Comparison of ENCODE assay signal across 12 mouse cellular contexts in genomic region chr2:128177241-128177661, GRCm38 (mm10). TPM values are rescaled to one million over a fixed set of nuclear protein-coding genes. Genes with fewer than 3 reads are reported as not detected.
A peak's percentile ranks its signal among the peaks of the same experiment; 100 is the strongest.
DNase-seq lines count a peak whose midpoint lies in the region; ATAC-seq and TF ChIP-seq lines count a peak whose summit lies in the region.
"Had no signal": no experiment of that assay in that cellular context is flagged by ENCODE, and none has a peak within 500 bp of the region (broad histone marks: within the 10 kb centered on the region; RNA-seq: fewer than 3 reads in every experiment).

No protein-coding gene starts in this region.

- intact Hi-C loops in gastrocnemius, adult 2 months (cut with DNase I), result no loop called here

- 71% methylated on average over 5 of the region's 5 CpGs for WGBS in neural tube, embryonic 13.5 days
- WGBS in heart, embryonic 13.5 days, result 31% methylated on average over 5 of the region's 5 CpGs

- no peak for TF ChIP-seq CTCF in gastrocnemius, adult 2 months (IDR thresholded peaks at IDR 0.05)

- DNase-seq in gastrocnemius, adult 2 months, result peak; percentile 44
- DNase-seq in gastrocnemius, postnatal 4 days (ENCODE audit: low spot score in 2 of 2), result no peak
- DNase-seq in neural tube, embryonic 10.5 days (ENCODE audit: extremely low spot score, low spot score), result no peak
- peak; percentile 81 for DNase-seq in testis, postnatal 10 days (ENCODE audit: low spot score)
- no peak for DNase-seq in c-Kit-positive CD71-positive TER-119-positive erythroid progenitor cells, embryonic 14.5 days (ENCODE audit: low spot score)
- no peak for DNase-seq in spleen, adult 18-20 months
- DNase-seq: kidney, adult 11 months; lung, postnatal 36 days had no signal

- H3K4me1 ChIP-seq in neural tube, embryonic 13.5 days (replicated peaks), result peaks cover 30% of the 10 kb centered on the region
- H3K4me1 ChIP-seq in heart, embryonic 13.5 days, result peaks cover 62% of the 10 kb centered on the region

- H3K9me3 ChIP-seq in neural tube, embryonic 13.5 days, result no peaks in the 10 kb centered on the region
- H3K9me3 ChIP-seq in heart, embryonic 13.5 days, result no peaks in the 10 kb centered on the region
- H3K9me3 ChIP-seq: embryonic facial prominence, embryonic 15.5 days had no signal

- no peak overlapping the region for H3K9ac ChIP-seq in neural tube, embryonic 13.5 days
- peak overlapping the region; percentile 61 for H3K9ac ChIP-seq in heart, embryonic 13.5 days
- H3K9ac ChIP-seq: embryonic facial prominence, embryonic 15.5 days had no signal

- H3K27me3 ChIP-seq in neural tube, embryonic 13.5 days, result no peaks in the 10 kb centered on the region
- no peaks in the 10 kb centered on the region for H3K27me3 ChIP-seq in heart, embryonic 13.5 days (replicated peaks)
- H3K27me3 ChIP-seq: embryonic facial prominence, embryonic 15.5 days had no signal

- no peak overlapping the region for H3K27ac ChIP-seq in gastrocnemius, adult 2 months
- H3K27ac ChIP-seq in neural tube, embryonic 13.5 days (replicated peaks), result peak overlapping the region; percentile 42; the same call in 1 of the 2 replicates
- peak overlapping the region; percentile 80 for H3K27ac ChIP-seq in heart, embryonic 13.5 days (replicated peaks)
- H3K27ac ChIP-seq: embryonic facial prominence, embryonic 15.5 days had no signal

- H3K4me3 ChIP-seq in gastrocnemius, adult 2 months, result no peak overlapping the region
- no peak overlapping the region for H3K4me3 ChIP-seq in neural tube, embryonic 13.5 days
- H3K4me3 ChIP-seq in heart, embryonic 13.5 days, result no peak overlapping the region
- H3K4me3 ChIP-seq: embryonic facial prominence, embryonic 15.5 days had no signal

- no peak overlapping the region for H3K4me2 ChIP-seq in neural tube, embryonic 13.5 days
- no peak overlapping the region for H3K4me2 ChIP-seq in heart, embryonic 13.5 days

- ATAC-seq in neural tube, embryonic 13.5 days (ENCODE audit: low read depth), result no peak
- no peak for ATAC-seq in heart, embryonic 13.5 days (ENCODE audit: extremely low read depth, insufficient number of reproducible peaks, low FRiP score, low TSS enrichment)
- ATAC-seq: activated CD4-positive, CD25-positive, alpha-beta regulatory T cell, adult 4 months had no signal

- H3K36me3 ChIP-seq in neural tube, embryonic 13.5 days, result no peaks in the 10 kb centered on the region
- no peaks in the 10 kb centered on the region for H3K36me3 ChIP-seq in heart, embryonic 13.5 days
- H3K36me3 ChIP-seq: embryonic facial prominence, embryonic 15.5 days had no signal

RNA-seq across cellular contexts. Expression of gene Bcl2l11, which starts 51.4 kb away (rescaled TPM):
- total RNA-seq in gastrocnemius, adult 2 months (2021), result 1 to 10 TPM; 5.1 to 9.0 TPM
- total RNA-seq in gastrocnemius, postnatal 4 days (2021), result 10 to 100 TPM; 18.0 to 23.7 TPM
- 14.6 and 14.8 TPM in 2 replicates for polyA plus RNA-seq in neural tube, embryonic 13.5 days (2015; fragmentation: Nextera tagmentation; extraction: Ambion mirVana)
- polyA plus RNA-seq in heart, embryonic 13.5 days (2015; fragmentation: Nextera tagmentation; extraction: Ambion mirVana), result 13.5 and 15.4 TPM in 2 replicates

Comparison
In these comparisons a context has a peak if more than half of its experiments do, and no peak if none do; other contexts are left out.
1. DNase-seq: peak in gastrocnemius, adult 2 months (single experiment) and testis, postnatal 10 days (single experiment); none in gastrocnemius, postnatal 4 days (0 of 2), neural tube, embryonic 10.5 days (single experiment), c-Kit-positive CD71-positive TER-119-positive erythroid progenitor cells, embryonic 14.5 days (single experiment) and spleen, adult 18-20 months (0 of 2).